Mouse (Mus musculus) heart, embryonic 15.5 days (tissue): Measurements from ENCODE around the gene Dock1. TPM values are rescaled to one million over a fixed set of nuclear protein-coding genes. Genes with fewer than 3 reads are reported as not detected.

Source experiments
- ATAC-seq: fragments of 200-750 bp; cut with Nextera tagmentation; replicated peaks from 2 replicates; pipeline ENCODE4 v1.8.0; 2017; ENCODE audit warnings: low read depth, moderate TSS enrichment; ENCODE audit not compliant: insufficient number of reproducible peaks, insufficient read depth, low FRiP score
- H3K27ac ChIP-seq: fragments of 300-500 bp; sonication (generic); 2 replicates; pipeline ENCODE4 v1.5.1; 2015; ENCODE audit warnings: mild to moderate bottlenecking, inconsistent platforms
- H3K27me3 ChIP-seq: fragments of 300-500 bp; sonication (generic); 2 replicates; pipeline ENCODE4 v1.6.1; 2015; ENCODE audit warnings: inconsistent platforms
- H3K36me3 ChIP-seq: fragments of 300-500 bp; sonication (generic); 2 replicates; pipeline ENCODE4 v1.6.1; 2015; ENCODE audit warnings: mild to moderate bottlenecking, inconsistent platforms
- H3K4me1 ChIP-seq: fragments of 300-500 bp; sonication (generic); replicated peaks from 2 replicates; pipeline ENCODE4 v1.6.1; 2015; ENCODE audit warnings: inconsistent platforms
- H3K4me2 ChIP-seq: fragments of 300-500 bp; sonication (generic); 2 replicates; pipeline ENCODE4 v1.6.1; 2015; ENCODE audit warnings: inconsistent platforms, mild to moderate bottlenecking, moderate library complexity
- H3K4me3 ChIP-seq: fragments of 300-500 bp; sonication (generic); 2 replicates; pipeline ENCODE4 v1.5.1; 2015; ENCODE audit warnings: mild to moderate bottlenecking, inconsistent platforms
- H3K9ac ChIP-seq: fragments of 300-500 bp; sonication (generic); 2 replicates; pipeline ENCODE4 v1.6.1; 2015; ENCODE audit warnings: mild to moderate bottlenecking, inconsistent platforms
- H3K9me3 ChIP-seq: fragments of 300-500 bp; sonication (generic); replicated peaks from 2 replicates; pipeline ENCODE4 v1.6.1; 2016; ENCODE audit warnings: inconsistent platforms
- WGBS: fragments of 180-500 bp; shearing (Covaris S2); methylation state at CpG from one replicate; pipeline ENCODE4 v1.1.7; 2015; ENCODE audit warnings: mixed read lengths; 5-methylcytosine and 5-hydroxymethylcytosine counted together
- polyA plus RNA-seq: library from polyadenylated mRNA; unstranded; fragments of >200 nt; fragmentation: Nextera tagmentation; extraction: Ambion mirVana; gene quantifications from 2 replicates; pipeline ENCODE4 v1.2.1, GENCODE M21; 2015

Dock1 gene
- polyA plus RNA-seq, 1 experiment from 2014 or later = 18.3 TPM

DNA sequence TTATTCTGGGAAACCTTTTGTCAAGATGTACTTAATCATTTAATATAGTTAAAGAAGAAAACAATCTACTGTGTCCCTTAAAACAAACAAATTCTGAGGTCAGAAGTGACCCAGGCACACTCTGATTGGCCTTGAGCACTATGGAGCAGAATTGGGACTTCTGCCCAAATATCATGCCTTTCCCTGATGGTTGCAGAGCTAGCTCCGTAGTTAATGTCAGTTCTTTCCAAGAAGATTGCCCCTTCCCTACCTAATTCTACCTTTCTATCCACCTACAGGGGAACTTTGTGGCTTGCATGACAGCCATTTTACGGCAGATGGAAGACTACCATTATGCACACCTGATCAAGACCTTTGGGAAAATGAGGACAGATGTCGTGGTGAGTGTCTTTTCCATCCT, 319.8 kb downstream of the Dock1 start:
- WGBS = 90% methylated on average over 3 of the region's 3 CpGs
- Histone ChIP-seq H3K27me3 (no peaks in the 10 kb centered on the region), H3K4me2 (no peak overlapping the region), H3K4me3 (no peak overlapping the region), H3K9ac (no peak overlapping the region), H3K4me1 (no peaks in the 10 kb centered on the region), H3K27ac (no peak overlapping the region), H3K36me3 (no peaks in the 10 kb centered on the region), H3K9me3 (no peaks in the 10 kb centered on the region)
- no peak for ATAC-seq

DNA sequence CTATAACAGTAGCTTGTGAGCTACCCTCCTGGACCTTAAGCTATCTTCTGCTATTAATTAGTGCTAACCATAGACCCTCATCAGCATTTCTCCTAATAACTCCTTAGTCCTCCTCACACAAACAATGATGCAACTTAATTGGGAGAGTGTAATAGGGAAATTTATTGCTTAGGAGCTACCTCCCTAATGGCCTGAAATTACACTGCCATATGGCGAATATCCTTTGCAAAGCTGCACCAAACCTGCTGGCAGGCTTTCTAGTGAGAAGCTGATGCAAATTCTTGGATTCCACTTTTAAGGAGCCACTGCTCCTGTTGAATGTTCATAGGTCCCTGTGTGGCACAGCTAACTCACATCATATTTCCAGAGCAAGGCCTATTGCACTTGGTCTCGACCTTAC, 320.5 kb downstream of the Dock1 start:
- Histone ChIP-seq H3K4me1 (no peaks in the 10 kb centered on the region), H3K27ac (no peak overlapping the region), H3K9me3 (no peaks in the 10 kb centered on the region), H3K36me3 (no peaks in the 10 kb centered on the region), H3K9ac (no peak overlapping the region), H3K4me2 (no peak overlapping the region), H3K27me3 (no peaks in the 10 kb centered on the region), H3K4me3 (no peak overlapping the region)
- 78% methylated on average over 2 of the region's 2 CpGs for WGBS
- no peak for ATAC-seq

DNA sequence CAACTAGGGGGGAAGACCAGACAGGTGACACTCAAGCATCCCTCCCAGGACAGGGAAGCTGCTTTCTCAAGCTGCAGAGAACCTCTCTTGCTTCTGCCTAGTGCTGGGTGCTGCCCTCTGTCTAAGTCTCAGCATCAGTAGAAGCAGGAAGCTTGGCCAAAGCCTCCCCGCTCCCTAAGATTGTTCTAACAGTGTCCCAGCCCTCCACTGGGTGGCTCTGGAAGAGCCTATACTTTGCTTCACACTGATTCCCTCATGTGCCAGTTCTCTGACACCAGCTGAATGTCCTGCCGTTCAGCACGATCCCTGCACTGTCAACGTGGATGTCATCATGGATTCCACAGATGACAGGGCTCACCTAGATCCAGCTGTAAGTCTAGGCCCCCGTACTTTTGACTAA, 324.5 kb downstream of the Dock1 start:
- ATAC-seq = no peak
- 63% methylated on average over 5 of the region's 5 CpGs for WGBS
- H3K9me3 ChIP-seq = no peaks in the 10 kb centered on the region
- H3K9ac ChIP-seq = no peak overlapping the region
- H3K27me3 ChIP-seq = no peaks in the 10 kb centered on the region
- H3K4me1 ChIP-seq = no peaks in the 10 kb centered on the region
- H3K36me3 ChIP-seq = peaks cover 2% of the 10 kb centered on the region; the same call in 1 of the 2 replicates
- H3K4me3 ChIP-seq = no peak overlapping the region
- no peak overlapping the region for H3K27ac ChIP-seq
- H3K4me2 ChIP-seq = no peak overlapping the region

DNA sequence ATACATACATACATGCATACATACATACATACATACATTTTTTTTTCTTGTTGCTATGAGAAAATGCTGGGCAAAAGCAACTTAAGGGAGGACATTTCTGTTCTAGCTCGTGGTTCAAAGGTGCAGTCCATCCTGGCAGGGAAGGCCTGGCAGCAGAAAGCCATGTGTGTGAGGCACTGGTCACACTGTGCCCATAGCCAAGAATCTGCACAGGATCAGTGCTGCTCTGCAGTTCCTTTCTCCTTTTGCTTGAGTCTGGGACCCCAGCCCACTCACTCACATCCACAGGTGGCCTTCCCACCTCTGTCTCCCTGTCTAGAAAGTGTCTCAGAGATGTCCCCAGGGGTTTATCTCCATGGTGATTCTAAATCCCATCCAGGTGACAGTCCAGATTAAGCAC, 331.8 kb downstream of the Dock1 start:
- Histone ChIP-seq H3K27me3 (no peaks in the 10 kb centered on the region), H3K9me3 (no peaks in the 10 kb centered on the region), H3K27ac (no peak overlapping the region), H3K36me3 (peaks cover 4% of the 10 kb centered on the region; the same call in 1 of the 2 replicates), H3K4me3 (no peak overlapping the region), H3K9ac (no peak overlapping the region), H3K4me1 (no peaks in the 10 kb centered on the region), H3K4me2 (no peak overlapping the region)
- WGBS = 88% methylated on average over 1 of the region's 1 CpGs
- no peak for ATAC-seq

DNA sequence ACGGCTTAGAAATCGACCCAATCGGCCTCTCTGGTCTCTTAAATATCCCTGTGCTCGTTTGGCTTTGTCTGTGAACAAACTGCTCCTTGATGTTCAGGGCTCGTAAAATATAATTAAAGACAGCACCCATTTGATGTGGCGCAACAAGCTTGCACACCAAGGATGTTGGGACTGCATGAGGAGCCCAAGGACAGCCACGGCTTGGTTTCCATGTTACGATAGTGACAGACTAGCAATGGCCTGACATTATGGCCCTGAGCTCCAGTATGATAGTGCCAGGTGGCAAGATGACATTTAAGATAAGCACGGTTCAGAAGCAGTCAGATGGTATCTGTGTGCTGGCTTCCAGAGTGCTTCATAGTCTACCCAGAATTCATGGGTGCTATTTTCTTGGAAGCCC, 332.4 kb downstream of the Dock1 start:
- WGBS = 77% methylated on average over 9 of the region's 9 CpGs
- Histone ChIP-seq H3K4me3 (no peak overlapping the region), H3K36me3 (peaks cover 4% of the 10 kb centered on the region; the same call in 1 of the 2 replicates), H3K9me3 (no peaks in the 10 kb centered on the region), H3K9ac (no peak overlapping the region), H3K4me1 (no peaks in the 10 kb centered on the region), H3K4me2 (no peak overlapping the region), H3K27ac (no peak overlapping the region), H3K27me3 (no peaks in the 10 kb centered on the region)
- ATAC-seq = no peak

DNA sequence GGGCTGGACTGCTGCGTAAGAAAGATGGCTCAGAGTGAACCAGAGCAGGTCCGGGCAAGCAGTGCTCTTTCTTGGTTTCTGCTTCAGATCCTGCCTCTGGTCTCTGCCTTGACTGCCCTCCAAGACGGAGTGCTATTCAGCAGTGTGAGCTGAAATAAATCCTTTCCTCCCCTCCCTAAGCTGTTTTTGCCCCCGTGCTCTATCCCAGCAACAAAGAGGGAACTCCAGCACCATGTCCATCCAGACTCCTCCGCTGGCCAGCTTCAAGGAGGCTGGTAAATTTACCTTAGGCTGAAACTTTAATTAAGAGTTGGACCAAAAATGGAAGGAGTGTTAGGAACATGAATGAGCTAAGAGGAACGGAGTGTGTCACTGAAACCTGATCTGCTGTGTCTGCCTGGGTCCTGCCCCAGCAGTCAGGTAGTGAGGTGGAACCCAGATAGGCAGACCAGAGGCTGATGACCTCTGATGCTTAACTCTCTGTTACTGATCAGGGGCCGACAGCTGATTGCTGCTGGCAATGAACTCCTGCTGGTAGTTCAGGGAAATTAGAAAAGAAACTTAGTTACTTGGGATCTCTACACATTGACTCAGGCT, 335.6 kb downstream of the Dock1 start:
- whole genome bisulfite sequencing = 62% methylated on average over 7 of the region's 7 CpGs
- Histone ChIP-seq H3K27me3 (no peaks in the 10 kb centered on the region), H3K9me3 (no peaks in the 10 kb centered on the region), H3K9ac (no peak overlapping the region), H3K4me2 (no peak overlapping the region), H3K27ac (no peak overlapping the region), H3K36me3 (no peaks in the 10 kb centered on the region), H3K4me3 (no peak overlapping the region), H3K4me1 (no peaks in the 10 kb centered on the region)
- ATAC-seq = no peak

DNA sequence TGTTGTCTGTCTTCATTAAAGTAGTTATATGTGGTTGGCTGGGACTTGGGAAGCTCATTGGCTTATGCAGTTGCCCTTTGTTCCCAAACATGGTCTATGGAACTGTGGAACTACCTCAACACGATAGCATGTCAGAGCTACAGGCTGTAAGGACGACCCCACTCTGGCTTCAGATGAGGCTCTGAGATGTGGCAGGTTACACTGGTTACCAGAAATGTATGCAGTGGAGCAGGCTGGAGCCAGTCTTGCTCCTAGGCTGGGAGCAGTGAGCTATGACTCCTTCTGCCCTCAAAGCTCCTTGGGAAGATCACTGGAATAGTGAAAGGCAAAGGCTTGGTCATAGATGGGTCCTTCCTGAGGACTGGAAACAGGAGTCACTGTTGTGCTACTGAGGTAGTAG, 337.6 kb downstream of the Dock1 start:
- no peak overlapping the region for H3K4me2 ChIP-seq
- H3K9me3 ChIP-seq = no peaks in the 10 kb centered on the region
- H3K4me1 ChIP-seq = no peaks in the 10 kb centered on the region
- no peak for ATAC-seq
- H3K4me3 ChIP-seq = no peak overlapping the region
- H3K36me3 ChIP-seq = no peaks in the 10 kb centered on the region
- no peak overlapping the region for H3K27ac ChIP-seq
- H3K9ac ChIP-seq = no peak overlapping the region
- H3K27me3 ChIP-seq = no peaks in the 10 kb centered on the region
- 80% methylated on average over 2 of the region's 2 CpGs for WGBS

DNA sequence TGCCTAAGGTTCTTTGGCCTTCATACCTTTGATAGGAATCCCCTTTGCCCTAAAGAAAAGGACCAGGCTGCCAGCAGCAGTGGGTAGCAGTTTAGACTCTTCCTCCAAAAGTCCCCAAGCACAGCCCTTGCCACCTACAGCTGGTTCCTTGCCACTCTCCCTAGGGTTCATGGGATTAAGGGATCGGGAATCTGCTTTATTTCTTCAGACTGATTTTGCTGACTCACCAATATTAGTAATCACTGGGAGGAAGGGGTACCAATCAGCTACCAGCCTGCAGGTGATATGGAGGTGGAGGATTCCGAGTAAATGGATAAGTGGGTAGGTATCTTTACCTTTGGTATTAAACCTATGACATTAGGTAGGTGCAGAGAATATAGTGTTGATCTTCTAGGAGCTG, 340.5 kb downstream of the Dock1 start:
- no peak for ATAC-seq
- Histone ChIP-seq H3K4me2 (no peak overlapping the region), H3K36me3 (no peaks in the 10 kb centered on the region), H3K27me3 (no peaks in the 10 kb centered on the region), H3K9me3 (no peaks in the 10 kb centered on the region), H3K4me1 (no peaks in the 10 kb centered on the region), H3K4me3 (no peak overlapping the region), H3K9ac (no peak overlapping the region), H3K27ac (no peak overlapping the region)
- WGBS = 87% methylated on average over 2 of the region's 2 CpGs

DNA sequence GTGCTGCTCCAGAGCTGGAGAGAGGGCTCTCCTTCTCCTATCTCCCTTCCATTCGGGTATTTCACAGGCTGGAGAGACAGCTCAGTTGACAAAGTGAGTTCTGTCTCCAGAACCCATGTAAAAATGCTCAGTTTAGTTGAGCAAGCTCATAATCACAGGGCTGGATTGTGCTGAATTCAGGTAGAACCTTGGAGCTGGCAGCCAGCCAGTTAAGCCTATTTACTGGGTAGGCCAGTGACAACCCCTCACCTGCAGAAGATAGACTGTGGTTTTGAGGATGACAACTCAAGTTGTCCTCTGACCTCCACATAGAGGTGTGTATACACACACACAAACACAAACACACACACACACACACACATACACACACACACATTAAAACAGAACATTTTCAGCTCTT, 347.1 kb downstream of the Dock1 start:
- Histone ChIP-seq H3K27me3 (no peaks in the 10 kb centered on the region), H3K4me3 (no peak overlapping the region), H3K4me1 (peaks cover 5% of the 10 kb centered on the region; the same call in 1 of the 2 replicates), H3K36me3 (no peaks in the 10 kb centered on the region), H3K4me2 (no peak overlapping the region), H3K9me3 (no peaks in the 10 kb centered on the region), H3K9ac (no peak overlapping the region), H3K27ac (no peak overlapping the region)
- 52% methylated on average over 1 of the region's 1 CpGs for WGBS
- ATAC-seq = no peak

DNA sequence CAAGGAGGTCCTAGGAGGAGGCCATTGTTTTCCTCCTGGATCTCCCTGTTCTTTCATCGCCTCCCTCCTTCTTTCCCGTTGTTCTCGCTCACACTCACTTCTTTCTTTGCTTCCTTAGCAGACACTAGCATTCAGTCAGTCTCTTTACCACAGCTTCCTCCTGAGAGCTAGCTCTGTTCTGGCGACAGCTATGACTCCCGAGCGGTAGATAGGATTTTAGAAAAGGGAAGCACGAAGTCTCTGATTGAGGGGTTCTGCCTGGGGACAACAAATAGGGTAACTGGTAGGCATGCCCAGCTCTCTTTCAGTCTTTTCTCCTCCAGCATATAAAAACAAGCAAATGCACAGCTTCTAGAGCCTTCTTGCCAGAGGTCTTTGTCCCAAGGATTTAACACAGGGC, 350.3 kb downstream of the Dock1 start:
- Histone ChIP-seq H3K36me3 (no peaks in the 10 kb centered on the region), H3K4me2 (no peak overlapping the region), H3K4me3 (no peak overlapping the region), H3K9me3 (no peaks in the 10 kb centered on the region), H3K4me1 (peaks cover 5% of the 10 kb centered on the region; the same call in 1 of the 2 replicates), H3K9ac (no peak overlapping the region), H3K27me3 (no peaks in the 10 kb centered on the region), H3K27ac (no peak overlapping the region)
- no peak for ATAC-seq
- 66% methylated on average over 7 of the region's 7 CpGs for WGBS

DNA sequence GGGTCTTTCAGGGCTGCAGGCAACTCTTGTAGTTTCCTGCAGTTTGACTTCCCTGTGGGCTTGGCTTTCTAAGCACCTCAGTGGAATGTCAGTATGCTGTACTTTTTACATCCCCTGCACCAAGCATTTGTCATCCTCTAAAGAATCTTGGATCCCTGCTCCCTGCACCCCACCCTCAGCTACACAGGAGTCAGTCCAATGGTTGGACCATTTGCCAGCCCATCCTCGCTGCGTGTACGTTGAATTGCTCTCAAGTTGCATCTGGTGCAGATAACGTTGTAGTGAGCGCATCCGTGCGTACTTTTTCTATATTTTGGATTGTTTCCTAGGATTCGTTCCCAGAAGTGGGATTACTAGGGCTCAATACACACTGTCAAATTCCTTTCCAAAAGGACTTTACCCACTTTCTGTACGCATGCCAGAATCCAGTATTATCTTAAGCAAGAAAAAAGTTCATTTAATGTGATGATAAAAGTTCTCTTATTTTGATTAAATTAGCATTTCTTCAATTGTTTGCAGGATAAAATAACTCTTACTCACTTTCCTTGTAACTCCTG, 351.2 kb downstream of the Dock1 start:
- H3K9me3 ChIP-seq = no peaks in the 10 kb centered on the region
- no peak for ATAC-seq
- no peak overlapping the region for H3K27ac ChIP-seq
- H3K4me3 ChIP-seq = no peak overlapping the region
- no peaks in the 10 kb centered on the region for H3K36me3 ChIP-seq
- no peak overlapping the region for H3K4me2 ChIP-seq
- 72% methylated on average over 9 of the region's 9 CpGs for WGBS
- no peaks in the 10 kb centered on the region for H3K27me3 ChIP-seq
- peaks cover 5% of the 10 kb centered on the region; the same call in 1 of the 2 replicates for H3K4me1 ChIP-seq
- H3K9ac ChIP-seq = no peak overlapping the region

DNA sequence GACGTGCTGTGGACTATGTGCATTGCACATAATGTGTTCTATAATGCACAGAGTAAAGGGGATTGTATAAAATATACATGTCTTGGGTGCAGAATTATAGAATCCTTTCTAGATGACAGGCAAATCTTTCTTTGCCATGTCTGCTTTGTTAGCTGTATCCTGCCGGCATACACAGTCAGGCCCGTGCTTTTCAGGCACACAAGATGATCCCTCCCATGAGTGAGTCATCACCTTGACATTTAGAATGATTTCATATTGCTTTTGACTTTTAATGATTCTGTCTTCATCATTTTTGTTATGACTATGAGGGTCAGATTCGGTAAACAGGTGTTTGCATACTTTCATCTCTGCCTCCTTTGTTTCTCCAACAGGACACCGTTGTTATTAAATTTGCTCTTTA, 354.1 kb downstream of the Dock1 start:
- Histone ChIP-seq H3K36me3 (no peaks in the 10 kb centered on the region), H3K27me3 (no peaks in the 10 kb centered on the region), H3K9me3 (no peaks in the 10 kb centered on the region), H3K4me1 (peaks cover 5% of the 10 kb centered on the region; the same call in 1 of the 2 replicates), H3K4me3 (no peak overlapping the region), H3K4me2 (no peak overlapping the region), H3K9ac (no peak overlapping the region), H3K27ac (no peak overlapping the region)
- no peak for ATAC-seq
- WGBS = 79% methylated on average over 5 of the region's 5 CpGs
